Mouse (Mus musculus) C2C12 (cell line): ENCODE results near the gene Tmem129. TPM values are rescaled to one million over a fixed set of nuclear protein-coding genes. Genes with fewer than 3 reads are reported as not detected.

Experiments
- H3K27me3 ChIP-seq: one replicate; pipeline ENCODE4 v1.6.1; 2011; ENCODE audit not compliant: control insufficient read depth, insufficient read depth, insufficient read length
- H3K36me3 ChIP-seq: one replicate; pipeline ENCODE4 v1.6.1; 2011; ENCODE audit not compliant: control insufficient read depth, insufficient read depth
- H3K4me3 ChIP-seq: one replicate; pipeline ENCODE4 v1.5.1; 2011; ENCODE audit warnings: mild to moderate bottlenecking, control low read depth; ENCODE audit not compliant: poor library complexity, insufficient read depth, severe bottlenecking
- H3K79me2 ChIP-seq: one replicate; pipeline ENCODE4 v1.6.1; 2011; ENCODE audit not compliant: control insufficient read depth, insufficient read depth
- H3K79me3 ChIP-seq: one replicate; pipeline ENCODE4 v1.6.1; 2011; ENCODE audit warnings: low read depth, control low read depth
- H3ac ChIP-seq: one replicate; pipeline ENCODE3; 2011; ENCODE audit warnings: low read depth; ENCODE audit not compliant: control insufficient read depth, insufficient read length
- CEBPB ChIP-seq: IDR thresholded peaks from one replicate; pipeline ENCODE4 v1.6.1; 2011; ENCODE audit warnings: low read depth, mild to moderate bottlenecking, control low read depth, moderate library complexity
- CTCF ChIP-seq: IDR thresholded peaks from one replicate; pipeline ENCODE4 v1.5.1; 2011; ENCODE audit not compliant: control insufficient read depth, insufficient read depth, insufficient read length
- FOSL1 ChIP-seq: IDR thresholded peaks from one replicate; pipeline ENCODE4 v1.8.0; 2011; ENCODE audit warnings: mild to moderate bottlenecking, low read length; ENCODE audit not compliant: poor library complexity, insufficient read depth, severe bottlenecking
- MAX ChIP-seq: IDR thresholded peaks from one replicate; pipeline ENCODE4 v1.6.1; 2011; ENCODE audit warnings: mild to moderate bottlenecking, control low read depth
- MYOD1 ChIP-seq: IDR thresholded peaks from one replicate; pipeline ENCODE4 v1.6.1; 2011; ENCODE audit warnings: low read depth; ENCODE audit not compliant: control insufficient read depth, insufficient read length
- MYOG ChIP-seq: IDR thresholded peaks from one replicate; pipeline ENCODE4 v1.6.1; 2011; ENCODE audit not compliant: control insufficient read depth, insufficient read length; ENCODE audit errors: extremely low read depth
- USF1 ChIP-seq: IDR thresholded peaks from one replicate; pipeline ENCODE4 v1.6.1; 2011; ENCODE audit warnings: low read depth, mild to moderate bottlenecking, control low read depth, moderate library complexity
- polyA plus RNA-seq: library from polyadenylated mRNA; unstranded; fragments of >200 nt; fragmentation: generic; extraction: Trizol; gene quantifications from one replicate; pipeline ENCODE4 v1.2.1, GENCODE M21; 2012; ENCODE audit warnings: missing spikeins

Tmem129 gene
- polyA plus RNA-seq, 1 experiment: 26.1 TPM

DNA sequence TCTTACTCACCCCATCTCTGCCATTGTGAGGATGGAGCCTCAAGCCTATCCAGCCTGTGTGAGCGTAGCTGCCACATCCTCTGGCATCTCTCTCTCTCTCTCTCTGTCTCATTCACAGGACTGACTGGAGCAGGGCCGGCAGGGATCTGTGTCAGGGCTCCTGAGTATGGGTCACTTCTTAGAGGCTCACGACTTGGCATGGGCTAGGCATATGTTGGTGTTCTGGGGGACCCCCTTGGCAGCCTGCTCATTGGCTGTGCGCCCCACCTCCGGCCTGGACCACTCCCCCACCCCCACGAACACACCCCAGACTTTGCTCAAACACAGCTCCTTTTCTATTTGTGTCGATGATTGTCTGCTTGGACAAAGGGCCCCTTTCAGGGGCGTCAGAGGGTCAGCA is 45.8 kb upstream of the Tmem129 start:
- no peaks in the 10 kb centered on the region for H3K36me3 ChIP-seq
- peaks cover 82% of the 10 kb centered on the region for H3K27me3 ChIP-seq
- no peak overlapping the region for H3ac ChIP-seq
- no peak for TF ChIP-seq FOSL1
- TF ChIP-seq MAX: no peak
- no peak for TF ChIP-seq MYOD1
- TF ChIP-seq CTCF: no peak
- TF ChIP-seq MYOG: no peak
- no peak for TF ChIP-seq USF1
- no peak for TF ChIP-seq CEBPB
- no peaks in the 10 kb centered on the region for H3K79me2 ChIP-seq
- H3K79me3 ChIP-seq: no peaks in the 10 kb centered on the region
- no peak overlapping the region for H3K4me3 ChIP-seq

DNA sequence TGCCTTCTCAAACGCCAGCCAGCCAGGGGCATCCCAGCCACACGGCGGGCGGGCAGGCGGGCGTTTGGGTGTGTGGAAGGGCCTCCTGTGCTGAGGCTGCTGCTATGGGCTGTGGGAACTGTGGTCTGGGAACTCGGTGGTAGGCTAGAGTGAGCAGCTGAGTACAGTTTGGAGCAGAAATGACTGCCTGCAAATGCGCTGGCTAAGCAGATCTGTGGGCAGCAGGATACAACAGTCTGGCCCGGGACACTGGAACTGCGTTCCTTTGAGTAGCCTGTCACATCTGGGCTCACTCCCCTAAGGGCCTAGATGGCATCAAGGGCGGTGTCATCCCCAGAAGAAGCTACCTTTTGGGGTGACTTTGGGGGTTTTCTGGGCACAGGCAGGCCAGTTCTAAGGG is 43.6 kb upstream of the Tmem129 start:
- peaks cover 80% of the 10 kb centered on the region for H3K27me3 ChIP-seq
- H3K79me2 ChIP-seq: no peaks in the 10 kb centered on the region
- TF ChIP-seq FOSL1 (no peak), MYOG (no peak), CEBPB (no peak), CTCF (no peak), USF1 (no peak), MYOD1 (no peak), MAX (no peak)
- no peaks in the 10 kb centered on the region for H3K36me3 ChIP-seq
- H3K79me3 ChIP-seq: no peaks in the 10 kb centered on the region
- H3K4me3 ChIP-seq: no peak overlapping the region
- no peak overlapping the region for H3ac ChIP-seq

- Histone ChIP-seq H3ac (no peak overlapping the region), H3K79me2 (no peaks in the 10 kb centered on the region), H3K36me3 (no peaks in the 10 kb centered on the region), H3K4me3 (no peak overlapping the region), H3K27me3 (peaks cover 78% of the 10 kb centered on the region), H3K79me3 (no peaks in the 10 kb centered on the region)
- TF ChIP-seq MAX: no peak
- no peak for TF ChIP-seq FOSL1
- no peak for TF ChIP-seq USF1
- no peak for TF ChIP-seq MYOG
- no peak for TF ChIP-seq MYOD1
- TF ChIP-seq CEBPB: no peak
These were observed 41.8 kb upstream of the Tmem129 start for GRCm38 (mm10) chr5:33700010-33700409.

- TF ChIP-seq CTCF (no peak), MYOD1 (no peak), CEBPB (no peak), USF1 (no peak), MAX (no peak), MYOG (no peak)
- no peaks in the 10 kb centered on the region for H3K79me3 ChIP-seq
- H3K27me3 ChIP-seq: peaks cover 68% of the 10 kb centered on the region
- H3ac ChIP-seq: no peak overlapping the region
- no peaks in the 10 kb centered on the region for H3K79me2 ChIP-seq
- H3K4me3 ChIP-seq: no peak overlapping the region
- no peaks in the 10 kb centered on the region for H3K36me3 ChIP-seq
These were observed 40.5 kb upstream of the Tmem129 start for GRCm38 (mm10) chr5:33698669-33699068.

DNA sequence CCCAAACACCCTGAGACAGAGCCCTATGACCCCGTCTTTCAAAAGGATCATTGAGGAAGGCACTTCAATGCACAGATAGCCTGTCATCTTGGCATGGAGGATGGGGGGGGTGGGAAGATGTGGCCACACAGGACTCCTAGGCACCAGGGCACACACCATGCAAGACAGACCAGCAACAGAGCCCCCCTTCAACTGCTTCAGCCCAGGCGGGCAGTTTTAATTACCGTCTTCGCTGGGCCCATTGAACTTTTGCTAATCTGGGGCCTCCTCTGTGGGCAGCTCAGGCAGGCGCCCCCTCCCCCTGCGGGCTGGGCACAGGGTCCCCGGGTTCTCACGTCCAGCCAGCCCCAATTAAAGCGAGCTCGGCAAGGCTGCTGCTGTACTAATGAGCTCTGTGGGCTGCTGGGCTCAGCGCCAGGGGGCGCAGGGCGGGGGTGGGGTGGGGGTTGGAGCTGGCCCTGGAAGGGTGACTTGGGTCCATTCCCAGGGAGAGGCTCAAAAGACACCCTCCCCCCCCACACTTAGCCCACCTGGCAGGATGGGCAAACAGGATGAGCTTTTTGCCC is 39.8 kb upstream of the Tmem129 start:
- no peak overlapping the region for H3ac ChIP-seq
- no peaks in the 10 kb centered on the region for H3K79me3 ChIP-seq
- H3K36me3 ChIP-seq: no peaks in the 10 kb centered on the region
- no peak for TF ChIP-seq MYOD1
- H3K27me3 ChIP-seq: peaks cover 66% of the 10 kb centered on the region
- H3K4me3 ChIP-seq: no peak overlapping the region
- H3K79me2 ChIP-seq: no peaks in the 10 kb centered on the region

GRCm38 (mm10) chr5:33697534-33697933 is 39.3 kb upstream of the Tmem129 start:
- H3K79me2 ChIP-seq: no peaks in the 10 kb centered on the region
- no peak overlapping the region for H3K4me3 ChIP-seq
- H3ac ChIP-seq: no peak overlapping the region
- H3K79me3 ChIP-seq: no peaks in the 10 kb centered on the region
- TF ChIP-seq MYOD1 (no peak), MAX (no peak), USF1 (no peak), FOSL1 (no peak), CEBPB (no peak), CTCF (no peak), MYOG (no peak)
- peaks cover 61% of the 10 kb centered on the region for H3K27me3 ChIP-seq
- no peaks in the 10 kb centered on the region for H3K36me3 ChIP-seq
